Mouse (Mus musculus) thymus, postnatal 14 days (tissue): ENCODE measurements around the gene Gabrb3.
"Not testable (repeated sequence)": the region's sequence is repeated elsewhere in the genome, so short reads cannot be mapped to it uniquely, and the experiment has no call there.

Experiments
- DNase-seq: peaks from one replicate; pipeline ENCODE4 v3.0.0; 2021

Gabrb3 gene

DNA sequence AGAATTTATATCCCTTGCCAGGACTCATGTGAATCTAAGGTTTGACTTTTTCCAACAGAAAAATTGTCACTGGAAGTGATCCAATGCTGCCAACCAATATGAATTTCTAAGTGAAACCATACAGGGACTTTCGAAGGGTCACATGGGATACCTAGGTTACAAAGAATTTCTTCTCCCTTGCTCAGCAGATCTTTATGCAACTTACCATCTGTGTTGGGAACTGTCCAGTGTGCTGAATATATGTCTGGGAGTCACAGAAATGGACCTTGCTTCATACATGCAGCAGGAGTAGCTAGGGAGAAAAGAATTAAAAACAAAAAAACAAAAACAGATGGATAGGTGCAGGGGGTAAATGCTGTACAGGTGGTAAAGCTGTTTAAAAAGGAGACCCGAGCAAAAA lies 327.3 kb downstream of the Gabrb3 start:
- no peak for DNase-seq

DNA sequence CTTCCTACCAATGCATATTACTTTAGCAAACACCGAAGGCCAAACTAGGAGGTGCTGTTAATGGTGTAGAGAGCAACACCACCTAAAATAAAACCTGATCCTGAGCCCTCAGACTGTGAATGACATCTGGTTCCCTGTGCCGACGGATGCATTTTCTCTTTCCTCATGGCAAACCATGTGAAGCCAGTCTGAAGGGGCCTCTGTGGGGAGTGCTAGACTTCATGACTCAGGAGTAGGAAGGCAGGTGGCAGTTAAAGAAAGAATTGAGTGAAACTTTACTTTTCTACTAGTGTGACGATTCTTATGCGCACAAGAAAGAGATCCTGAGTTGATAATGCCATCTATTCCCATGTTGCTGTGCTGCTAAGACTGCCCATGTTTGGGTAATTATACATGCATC lies 341.0 kb downstream of the Gabrb3 start:
- no peak for DNase-seq

DNA sequence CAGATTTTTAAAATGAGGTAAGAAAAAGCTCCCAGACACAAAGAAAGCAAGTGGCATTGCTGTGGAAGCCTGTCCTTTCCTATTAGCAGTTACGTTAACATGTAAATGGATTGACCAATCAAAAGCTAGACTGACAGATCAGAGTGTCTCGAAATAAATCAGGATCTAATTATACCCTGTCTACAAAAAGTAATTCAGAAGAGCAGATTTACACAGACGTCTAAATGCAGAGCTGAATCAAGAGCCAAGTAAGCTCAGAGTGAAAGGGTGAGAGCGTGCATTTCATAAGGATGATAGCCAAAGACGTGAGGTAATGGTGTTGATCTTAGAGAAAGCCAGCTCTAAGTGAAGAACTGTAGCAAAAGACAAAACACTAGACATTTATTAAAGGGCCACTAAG lies 359.3 kb downstream of the Gabrb3 start:
- no peak for DNase-seq

GRCm38 (mm10) chr7:57786102-57786501 lies 366.6 kb downstream of the Gabrb3 start:
- DNase-seq: not testable (repeated sequence)

- DNase-seq: no peak
Measured at GRCm38 (mm10) chr7:57787520-57787919, 368.0 kb downstream of the Gabrb3 start.

DNA sequence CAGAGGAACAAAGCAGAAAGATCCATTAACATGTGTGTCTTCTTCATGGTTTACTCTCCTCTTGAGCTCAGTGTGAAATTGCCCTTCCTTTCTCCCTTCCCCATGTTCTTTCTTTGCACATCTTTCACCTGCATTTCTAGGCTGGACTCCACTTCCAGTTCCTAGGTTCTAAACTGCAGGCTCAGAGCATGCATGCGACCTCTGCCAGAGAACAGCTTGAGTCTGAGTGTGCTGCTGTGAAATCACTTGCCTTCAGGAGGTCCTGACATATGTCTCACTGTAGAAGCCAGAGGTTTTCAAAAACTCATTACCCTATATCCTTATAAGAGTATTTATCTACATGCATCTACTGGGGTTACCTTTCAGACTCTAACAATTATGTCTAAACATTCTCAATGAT lies 383.8 kb downstream of the Gabrb3 start:
- no peak for DNase-seq

- no peak for DNase-seq
Measured at GRCm38 (mm10) chr7:57813716-57814115, 394.2 kb downstream of the Gabrb3 start.

- DNase-seq: no peak
Measured at GRCm38 (mm10) chr7:57842383-57842896, 422.9 kb downstream of the Gabrb3 start.

DNA sequence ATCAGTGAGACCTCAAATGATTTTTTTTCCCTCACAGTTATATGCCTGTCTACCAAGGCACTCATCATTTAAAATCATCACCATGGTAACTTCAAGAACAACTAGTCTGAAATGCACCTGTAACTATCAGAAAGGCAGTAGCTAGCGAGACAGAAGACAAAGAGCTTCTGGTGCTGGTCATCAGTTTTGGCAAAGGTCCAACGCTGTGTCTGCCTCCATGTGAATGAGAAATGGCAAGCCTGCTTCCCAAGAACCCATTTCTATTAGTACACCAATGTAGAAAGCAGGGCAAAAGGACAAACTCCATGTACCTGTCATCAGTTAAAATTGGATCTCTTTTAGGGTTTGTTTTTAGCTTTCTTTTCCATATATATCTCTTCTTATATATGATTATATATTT lies 448.5 kb downstream of the Gabrb3 start:
- no peak for DNase-seq
